Mouse (Mus musculus): ENCODE measurements at regions not wholly inside any gene's neighbourhood (a gene's known extent, or its start where the extent isn't known, plus 50 kb on each side); places are given as distances from the start of the nearest gene placed in this dataset.

DNA sequence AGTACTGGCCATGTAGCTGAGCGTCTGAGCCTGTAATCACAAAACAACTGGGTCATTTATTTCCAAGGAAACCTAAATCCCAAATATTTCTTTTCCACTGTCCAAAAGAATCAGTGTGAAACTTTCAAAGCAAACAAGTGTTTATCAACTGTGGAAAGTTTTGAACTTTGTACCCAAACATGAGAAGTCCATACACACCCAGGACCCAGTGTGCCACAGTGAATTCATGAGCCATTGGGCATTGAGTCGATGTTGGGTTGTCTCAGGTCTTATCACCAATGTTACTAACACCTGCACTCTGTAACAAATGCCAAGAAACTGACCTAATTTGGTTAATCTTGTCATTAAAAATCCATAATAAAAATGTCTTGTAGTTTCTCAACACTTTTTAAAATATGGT lies 305.8 kb upstream of the Igfbp3 start:
- no peak for DNase-seq (ENCODE audit: extremely low read depth, low read depth, low spot score)

DNA sequence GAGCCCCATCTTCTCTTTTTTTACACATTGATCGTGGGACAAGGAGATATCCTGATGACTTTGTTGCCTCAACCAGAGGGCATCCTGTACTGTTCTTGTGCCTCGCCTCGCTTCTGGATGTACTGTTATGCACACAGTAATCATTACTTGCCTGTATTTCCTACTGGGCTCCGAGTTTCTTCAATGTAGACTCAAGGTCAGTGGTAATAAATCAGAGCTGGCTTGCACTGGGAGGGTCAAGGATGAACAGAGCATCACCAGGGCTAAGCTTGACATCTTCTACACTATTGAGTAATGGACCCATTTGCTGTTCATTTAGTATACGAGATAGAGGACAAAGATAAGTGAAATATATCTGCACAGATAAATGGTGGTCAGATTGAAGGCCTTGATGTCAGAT lies 295.1 kb upstream of the Igfbp3 start:
- DNase-seq (ENCODE audit: extremely low read depth, low read depth, low spot score): no peak

DNA sequence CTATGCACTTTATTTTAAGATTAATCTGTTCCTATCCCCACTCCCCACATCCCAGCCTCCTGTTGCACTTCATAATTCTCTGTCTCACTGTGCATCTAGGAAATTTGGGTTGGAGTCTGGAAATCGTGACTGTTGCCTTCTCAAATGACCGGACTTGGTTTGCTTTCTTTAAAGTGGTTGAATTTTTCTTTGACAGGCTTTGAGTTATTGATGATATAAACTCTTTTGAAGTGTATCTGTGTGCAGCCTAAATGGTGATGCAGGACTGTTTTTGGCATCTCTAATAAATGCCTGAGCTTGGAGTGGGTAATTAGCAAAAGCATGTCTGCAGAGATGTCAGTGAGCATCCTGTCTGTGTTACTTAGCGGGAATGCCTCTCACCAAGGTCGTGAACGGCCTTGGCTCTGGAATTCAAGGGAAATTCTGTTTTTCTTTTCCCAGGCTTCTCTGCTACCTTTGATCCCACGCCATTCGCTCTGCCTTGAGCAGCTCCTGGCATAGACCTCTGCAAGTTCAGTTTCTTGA lies 292.8 kb upstream of the Igfbp3 start:
- no peak for DNase-seq (ENCODE audit: extremely low read depth, low read depth, low spot score)

DNA sequence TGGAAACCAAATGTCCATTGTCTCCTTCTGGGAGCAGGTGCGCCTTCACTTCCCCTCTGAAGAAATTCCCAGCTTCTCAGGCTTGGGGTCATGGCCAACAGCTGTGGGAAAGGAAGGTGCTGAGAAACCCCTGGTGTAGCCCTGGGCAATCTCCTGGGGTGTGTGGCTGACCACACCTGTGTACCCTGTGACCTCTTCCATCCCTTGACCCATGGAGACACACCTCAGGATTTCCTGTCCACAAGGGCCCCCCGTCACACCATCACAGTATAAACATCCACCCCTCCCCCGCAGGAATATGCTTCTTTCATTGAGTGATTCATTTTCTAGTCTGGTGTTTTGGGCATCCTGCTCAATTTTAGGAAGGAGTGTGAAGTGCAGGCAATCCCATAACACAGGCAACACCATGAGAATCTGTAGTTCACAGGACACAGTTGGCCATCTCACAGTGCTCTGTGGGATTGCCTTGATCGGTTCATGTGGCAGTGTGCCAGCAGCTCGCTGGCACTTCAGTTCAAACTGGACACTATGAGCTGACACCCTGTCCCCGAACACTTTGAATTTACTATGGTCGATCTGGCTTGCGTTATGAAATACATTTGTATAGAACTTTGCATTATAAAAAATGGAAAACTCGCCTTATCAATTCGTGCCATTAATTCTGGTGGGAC lies 291.1 kb upstream of the Igfbp3 start:
- no peak for DNase-seq (ENCODE audit: extremely low read depth, low read depth, low spot score)

DNA sequence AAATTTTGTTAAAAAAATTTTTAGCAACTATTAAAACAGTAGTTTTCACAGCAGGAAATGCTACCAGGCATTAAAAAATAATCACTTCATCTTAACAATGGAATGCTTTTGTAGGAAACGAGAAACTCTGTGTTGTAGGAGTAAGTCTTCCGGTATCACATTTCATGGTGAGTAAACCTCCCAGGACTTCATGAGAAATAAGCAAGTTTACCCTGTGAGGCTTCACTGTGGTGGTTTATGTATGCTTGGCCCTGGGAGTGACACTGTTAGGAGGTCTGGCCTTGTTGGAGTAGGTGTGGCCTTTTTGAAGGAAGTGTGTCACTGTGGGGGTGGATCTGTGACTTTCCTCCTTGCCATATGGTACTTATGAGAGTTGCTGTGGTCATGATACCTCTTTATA lies 289.0 kb upstream of the Igfbp3 start:
- DNase-seq (ENCODE audit: extremely low read depth, low read depth, low spot score): no peak

DNA sequence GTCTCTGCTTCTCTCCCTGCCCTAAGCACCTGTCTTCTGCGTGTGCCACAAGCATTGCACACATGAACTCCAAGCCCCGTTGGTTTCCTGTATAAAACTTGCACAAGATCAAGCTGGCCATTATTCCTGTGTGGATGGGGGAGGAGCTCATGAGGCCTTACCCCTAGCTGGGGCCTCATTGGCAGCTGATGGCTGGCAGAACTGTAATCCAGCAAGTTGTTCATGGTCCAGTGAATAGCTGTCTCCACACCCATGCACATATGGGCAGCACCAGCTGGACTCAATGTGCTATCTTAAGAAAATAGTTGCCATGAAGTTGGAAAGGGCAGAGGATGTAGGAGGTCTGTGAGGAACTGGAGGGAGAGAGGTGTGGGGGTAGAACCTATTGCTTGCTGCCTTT lies 288.3 kb upstream of the Igfbp3 start:
- no peak for DNase-seq (ENCODE audit: extremely low read depth, low read depth, low spot score)

DNA sequence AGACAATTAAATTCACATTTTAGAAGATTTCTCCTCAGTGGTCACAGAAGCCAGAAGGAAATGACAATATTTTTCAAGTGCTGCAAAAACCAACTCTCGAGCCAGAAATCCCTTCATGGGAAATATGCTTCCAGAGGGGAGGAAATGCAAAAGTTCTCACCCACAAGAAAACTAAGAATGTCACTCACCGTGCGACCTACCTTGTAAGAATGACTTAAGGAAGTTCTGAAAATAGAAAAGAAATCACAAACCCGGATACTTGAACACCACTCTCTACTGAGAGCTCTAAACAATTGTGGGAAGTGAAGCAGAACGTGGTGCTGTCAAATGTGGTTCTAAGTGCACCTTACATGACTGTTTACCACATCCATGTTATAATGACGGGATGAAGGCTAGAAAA lies 284.1 kb upstream of the Igfbp3 start:
- DNase-seq (ENCODE audit: extremely low read depth, low read depth, low spot score): no peak

DNA sequence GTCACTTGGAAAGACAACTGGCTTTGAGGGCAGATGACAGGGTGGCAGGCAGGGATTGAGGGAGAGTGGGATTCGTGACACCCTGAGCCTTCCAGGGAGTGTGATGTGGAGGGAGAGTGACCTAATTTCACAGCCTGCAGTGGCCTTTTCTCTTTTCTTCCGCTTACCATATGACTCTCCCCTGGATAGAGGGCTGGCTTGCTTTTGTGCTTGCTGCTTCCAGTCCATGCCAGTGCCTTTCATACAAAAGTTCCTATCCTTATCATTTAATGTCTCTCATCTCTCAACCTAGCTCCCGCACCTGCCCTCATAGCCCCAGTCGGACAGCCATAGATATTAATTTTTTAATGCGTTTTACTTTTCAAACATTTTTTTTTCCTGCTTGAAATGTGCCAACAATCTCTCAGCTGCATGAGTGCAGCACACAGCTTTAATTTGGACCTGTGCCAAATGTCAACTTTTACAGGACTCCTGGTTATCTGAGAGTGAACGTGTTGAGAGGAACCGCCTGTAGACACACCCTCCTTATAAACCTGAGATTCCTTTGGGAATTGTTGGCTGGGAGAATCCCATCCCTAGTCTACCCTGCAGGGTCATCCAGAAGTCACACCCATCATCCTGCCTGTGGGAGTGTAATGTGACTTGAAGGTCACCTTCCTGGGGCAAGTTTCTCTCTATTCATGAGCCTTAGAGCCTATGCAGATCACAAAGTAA lies 260.3 kb upstream of the Igfbp3 start:
- DNase-seq (ENCODE audit: extremely low read depth, low read depth, low spot score): no peak

DNA sequence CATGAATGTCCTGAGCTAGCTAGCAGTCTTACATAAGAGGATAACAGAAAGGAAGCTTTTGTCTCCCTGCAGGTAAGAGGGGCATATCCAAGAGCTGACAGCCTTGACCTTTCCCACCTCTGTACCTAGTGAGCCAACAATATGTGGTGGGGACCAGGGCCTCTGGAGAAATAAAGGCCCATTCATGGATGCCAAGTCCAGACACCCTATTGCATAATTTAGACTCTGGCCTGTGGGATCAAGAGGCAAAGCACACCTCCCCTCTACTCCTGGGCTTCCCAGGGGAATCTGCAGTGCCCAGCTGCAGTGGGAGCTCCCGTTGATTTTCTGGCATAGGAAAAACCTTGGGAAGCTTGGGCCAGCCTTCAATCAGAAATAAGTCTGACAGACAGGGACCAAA lies 251.8 kb upstream of the Igfbp3 start:
- DNase-seq (ENCODE audit: extremely low read depth, low read depth, low spot score): no peak

DNA sequence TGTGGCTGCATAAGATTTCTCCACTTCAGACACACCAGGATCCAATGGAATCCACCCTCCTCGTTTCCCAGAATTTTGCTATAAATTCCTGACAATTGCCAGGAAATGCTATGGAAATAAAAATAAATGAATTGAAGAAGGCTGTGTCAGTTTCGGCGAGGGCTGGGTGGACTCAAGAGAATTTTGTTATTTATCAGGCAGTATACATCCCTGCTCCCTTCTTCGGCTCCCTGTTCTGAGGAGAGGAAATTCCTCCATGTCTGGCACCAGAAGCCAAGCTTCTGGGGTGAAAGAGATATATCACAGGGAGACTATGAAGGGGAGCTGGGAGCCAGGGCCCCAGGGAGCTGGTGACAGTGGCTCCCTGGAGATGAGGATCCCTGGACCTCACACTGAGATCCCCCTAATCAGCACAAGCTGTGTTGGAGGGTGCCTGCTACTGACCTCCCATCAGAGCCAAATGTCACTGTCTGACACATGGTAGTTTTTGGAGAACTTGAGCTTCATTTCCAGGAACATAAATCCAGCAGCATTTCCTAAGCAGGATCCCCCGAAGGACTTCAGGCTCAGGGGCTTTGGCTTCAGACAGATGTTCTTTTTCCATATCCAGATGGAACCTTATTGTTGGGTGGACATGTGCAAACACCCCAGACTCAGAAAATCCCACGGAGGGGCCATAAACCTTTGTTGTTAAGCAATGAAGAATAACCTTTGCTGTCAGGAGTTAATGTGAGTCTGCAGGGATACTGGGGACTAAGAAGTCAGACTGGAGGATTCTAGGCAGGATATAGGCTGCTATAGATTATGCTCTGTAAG lies 248.4 kb upstream of the Igfbp3 start:
- no peak for DNase-seq (ENCODE audit: extremely low read depth, low read depth, low spot score)

DNA sequence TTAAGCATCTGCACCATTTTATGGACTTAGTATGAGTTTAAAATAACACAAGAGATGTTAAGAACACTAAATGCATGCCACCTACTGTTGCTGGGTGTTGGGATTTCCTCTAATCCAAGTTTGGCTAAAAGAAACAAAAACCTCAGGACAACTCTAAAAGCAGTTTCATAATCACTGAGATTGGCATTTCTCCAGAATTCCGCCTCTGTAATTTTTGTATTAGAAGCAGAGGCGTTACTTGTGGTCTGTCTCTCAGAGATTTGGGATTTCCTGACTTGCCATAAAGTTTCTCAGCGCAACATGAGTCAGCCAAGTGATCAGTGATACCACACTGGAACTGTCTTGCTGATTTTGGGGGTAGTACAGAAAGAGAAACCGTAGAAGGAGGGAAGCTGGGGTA lies 238.0 kb upstream of the Igfbp3 start:
- DNase-seq (ENCODE audit: extremely low read depth, low read depth, low spot score): peak; percentile 16

DNA sequence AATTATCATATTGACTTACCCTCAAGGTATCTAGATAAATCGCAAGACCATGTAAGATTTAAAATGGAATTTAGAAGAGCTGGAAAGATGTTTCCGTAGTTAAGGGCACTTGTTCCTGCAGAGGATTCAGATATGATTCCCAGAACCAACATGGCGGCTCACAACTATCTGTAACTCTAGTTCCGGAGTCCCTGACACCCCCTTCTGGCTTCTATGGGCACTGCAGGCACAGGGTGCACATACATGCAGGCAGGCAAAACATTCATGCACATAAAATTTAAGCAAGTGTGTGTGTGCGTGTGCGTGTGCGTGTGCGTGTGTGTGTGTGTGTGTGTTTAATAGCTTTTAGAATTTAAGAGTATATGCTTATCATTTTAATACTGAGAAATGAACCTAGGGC lies 230.8 kb upstream of the Igfbp3 start:
- DNase-seq (ENCODE audit: extremely low read depth, low read depth, low spot score): no peak

DNA sequence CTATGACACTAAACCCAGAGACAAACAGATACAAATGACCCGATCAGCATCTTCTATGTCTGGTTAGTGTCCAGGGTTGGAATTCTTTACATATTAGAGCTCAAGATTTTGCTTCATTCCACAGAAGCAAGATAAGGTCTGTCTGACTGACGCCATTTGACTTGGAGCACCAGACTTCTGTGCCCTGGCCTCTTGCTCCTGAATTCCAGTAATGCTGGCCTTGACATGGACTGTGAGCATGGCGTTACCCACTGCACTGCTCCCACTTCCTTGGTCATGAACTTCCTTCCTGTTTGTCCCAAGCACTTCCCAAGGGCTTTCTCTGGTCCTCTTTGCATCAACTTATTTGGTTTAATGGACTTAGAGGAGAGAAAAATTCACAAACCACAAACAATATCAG lies 225.6 kb upstream of the Igfbp3 start:
- DNase-seq (ENCODE audit: extremely low read depth, low read depth, low spot score): no peak

DNA sequence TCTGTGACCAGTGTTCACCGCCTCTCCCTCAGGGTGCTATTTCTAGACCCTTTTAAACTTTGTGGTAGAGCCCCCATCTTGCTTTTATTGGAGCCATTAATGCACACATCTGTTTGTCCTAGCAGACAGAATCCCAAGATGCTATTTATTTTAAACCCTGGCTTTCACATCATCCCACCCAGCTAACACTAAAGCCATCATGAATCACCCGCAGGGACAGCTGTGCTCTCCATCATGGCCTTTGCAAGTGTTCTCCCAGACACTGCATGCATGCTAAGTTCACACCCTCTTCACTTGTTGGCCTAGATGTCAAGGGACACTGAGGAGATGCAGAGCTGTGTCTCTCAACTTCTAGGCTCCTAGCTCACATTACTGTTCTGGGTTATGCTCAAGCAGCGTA lies 220.9 kb upstream of the Igfbp3 start:
- DNase-seq (ENCODE audit: extremely low read depth, low read depth, low spot score): no peak

DNA sequence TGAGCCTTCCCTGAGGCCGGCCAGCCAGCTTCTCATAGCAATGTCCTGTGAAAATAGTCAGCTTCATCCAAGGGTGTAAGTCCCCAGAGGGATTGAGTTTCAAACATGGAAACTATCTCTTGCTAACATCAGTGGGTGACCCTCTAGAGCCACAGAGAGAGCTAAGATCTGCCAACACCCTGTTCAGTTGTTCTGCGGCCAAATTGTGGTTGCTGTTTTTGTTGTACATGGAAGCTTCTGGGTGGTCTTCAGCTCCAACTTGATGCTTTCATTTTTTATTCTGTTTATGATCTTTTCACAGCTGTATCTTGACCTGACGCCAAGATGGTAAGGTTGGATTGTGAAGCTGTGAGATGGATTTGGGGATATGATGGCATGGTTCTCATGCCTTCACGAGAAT lies 214.0 kb upstream of the Igfbp3 start:
- no peak for DNase-seq (ENCODE audit: extremely low read depth, low read depth, low spot score)

DNA sequence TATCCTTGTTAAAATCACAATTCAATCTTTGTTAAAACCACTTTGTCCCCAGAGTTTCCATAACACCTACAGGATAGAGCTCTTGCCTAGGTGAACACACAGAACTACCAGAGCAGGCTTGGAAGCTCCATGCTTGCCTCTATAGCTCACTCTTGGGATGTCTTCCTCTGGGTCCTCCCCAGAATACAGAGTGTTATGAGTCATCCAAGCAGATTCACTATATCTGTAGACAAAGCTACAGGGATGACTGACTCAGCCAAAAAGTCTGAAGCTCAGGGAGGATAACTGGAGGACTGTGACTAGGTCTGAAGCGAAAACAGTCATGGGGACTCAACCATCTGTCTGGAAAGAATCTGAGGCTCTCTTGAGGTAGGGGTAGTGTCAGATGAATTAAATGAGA lies 211.5 kb upstream of the Igfbp3 start:
- no peak for DNase-seq (ENCODE audit: extremely low read depth, low read depth, low spot score)

DNA sequence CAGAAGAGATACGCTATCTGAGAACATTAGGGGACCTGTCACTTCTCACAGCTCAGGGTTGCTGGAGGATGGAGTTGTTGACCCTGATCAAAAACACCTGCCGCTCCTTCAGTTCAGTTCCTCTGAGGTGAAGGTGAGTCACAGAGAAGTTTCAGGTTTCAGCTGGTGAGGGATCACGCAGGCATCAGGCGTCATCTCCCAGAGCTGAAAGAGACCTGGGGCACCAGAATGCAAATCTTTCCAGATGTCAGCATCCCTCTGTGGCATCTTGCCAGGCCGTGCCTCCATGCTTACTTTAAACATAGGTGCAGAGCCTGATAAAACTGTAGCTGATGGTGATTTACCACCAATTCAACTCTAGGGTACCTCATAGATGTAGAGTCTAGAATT lies 210.4 kb upstream of the Igfbp3 start:
- no peak for DNase-seq (ENCODE audit: extremely low read depth, low read depth, low spot score)

DNA sequence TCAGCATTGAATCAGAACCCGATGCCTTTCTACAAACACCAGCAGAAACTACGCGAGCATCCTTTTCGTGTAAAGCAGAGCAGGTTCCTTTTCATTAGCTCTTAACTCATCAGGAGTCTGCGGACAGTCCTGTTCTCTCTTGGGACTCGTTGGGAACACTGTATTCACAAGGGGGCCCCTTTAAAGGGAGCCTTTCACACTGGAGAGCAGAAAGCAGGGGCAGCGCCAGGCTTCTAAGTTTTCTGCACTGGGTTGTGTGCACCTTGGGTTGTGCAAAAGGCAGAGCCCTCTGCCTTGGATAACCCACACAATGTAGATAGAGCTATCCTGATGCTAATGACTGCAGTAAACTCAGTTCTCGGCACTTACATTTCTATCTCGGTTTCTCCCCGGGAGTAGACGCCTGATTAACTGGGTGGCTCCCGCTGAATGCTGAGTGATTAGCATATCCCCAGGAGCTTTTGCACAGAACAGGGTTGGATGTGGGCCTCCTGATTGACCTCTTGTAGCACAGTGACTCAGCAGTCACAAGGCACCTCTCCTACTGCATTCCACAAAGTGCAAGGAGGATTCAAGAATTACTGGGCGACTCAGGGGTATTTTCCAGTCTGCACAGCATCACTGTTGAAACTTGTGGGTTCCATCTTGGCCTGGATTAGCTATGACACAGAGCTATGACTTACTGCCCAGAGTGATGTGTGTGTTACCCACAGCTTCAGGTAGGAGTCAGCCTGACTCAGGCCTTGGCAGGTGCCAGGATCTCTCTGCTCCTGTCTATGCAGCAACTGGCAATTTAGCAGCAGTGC lies 209.8 kb upstream of the Igfbp3 start:
- no peak for DNase-seq (ENCODE audit: extremely low read depth, low read depth, low spot score)

DNA sequence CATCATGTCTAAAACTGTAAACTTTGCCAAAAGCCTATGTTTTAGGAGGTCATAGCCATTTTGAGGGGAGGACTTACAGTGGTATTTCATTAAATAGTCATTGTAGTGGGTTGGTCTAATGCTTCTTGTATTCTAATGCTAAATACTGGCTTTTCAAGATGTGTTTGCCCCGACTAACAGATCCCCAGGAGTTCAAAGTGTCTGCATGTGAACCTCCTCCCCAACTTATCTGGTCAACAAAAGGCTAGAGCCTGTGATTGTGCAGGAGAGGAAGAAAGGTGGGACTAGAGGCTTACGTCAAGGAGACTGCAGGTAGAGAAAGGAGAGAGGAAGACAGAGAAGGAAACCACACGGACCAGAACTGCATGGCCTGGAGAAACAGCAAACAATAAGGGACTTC lies 198.9 kb upstream of the Igfbp3 start:
- DNase-seq (ENCODE audit: extremely low read depth, low read depth, low spot score): no peak

DNA sequence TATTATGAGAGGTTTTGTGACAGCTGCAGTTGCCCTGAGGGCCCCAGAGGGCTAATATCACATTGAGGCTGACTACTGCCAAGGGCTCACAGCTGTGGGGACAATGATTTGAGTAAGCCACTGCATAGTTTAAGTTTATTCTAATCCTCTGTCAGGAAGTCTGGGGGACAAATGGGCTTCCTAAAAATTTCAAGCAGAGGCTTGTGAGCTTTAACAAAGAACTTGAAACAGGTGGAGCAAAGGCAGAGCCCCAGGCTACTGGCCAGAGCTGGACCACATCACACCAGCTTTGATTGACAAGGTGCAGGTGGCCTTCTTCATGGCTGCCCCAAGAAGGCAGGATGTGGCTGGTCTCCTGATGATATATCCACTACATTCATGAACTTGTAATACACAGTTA lies 195.3 kb upstream of the Igfbp3 start:
- DNase-seq (ENCODE audit: extremely low read depth, low read depth, low spot score): no peak

DNA sequence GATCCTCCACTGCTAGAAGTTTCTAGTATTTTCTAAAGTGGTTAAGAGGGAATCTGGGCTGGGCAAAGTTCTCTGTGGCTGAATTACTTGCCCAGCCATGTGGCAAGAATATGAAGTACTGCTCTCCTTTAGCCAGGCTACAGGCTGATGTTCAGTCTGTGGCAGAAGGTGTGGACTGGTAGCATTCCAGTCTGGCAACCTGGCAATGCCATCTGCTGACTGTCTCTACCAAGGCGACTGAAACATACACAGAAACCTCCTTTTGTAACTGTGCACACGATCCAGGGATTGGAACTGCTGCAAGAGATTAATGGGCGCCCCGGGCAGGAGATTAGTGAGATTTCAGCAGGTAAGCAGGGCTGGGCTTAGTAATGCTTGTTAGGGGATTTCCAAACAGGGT lies 190.9 kb upstream of the Igfbp3 start:
- peak; percentile 5 for DNase-seq (ENCODE audit: extremely low read depth, low read depth, low spot score)
